Mouse (Mus musculus) CD4-positive naive resting alpha-beta T cell, adult 57 days (primary cell): ENCODE measurements around the gene Stam. TPM values are rescaled to one million over a fixed set of nuclear protein-coding genes. Genes with fewer than 3 reads are reported as not detected.

Source experiments
- total RNA-seq: library from RNA; stranded (reverse); gene quantifications from one replicate; pipeline ENCODE4 v1.2.4, GENCODE M21; 2023

The Stam gene
- 48.2 TPM for total RNA-seq

GRCm38 (mm10) chr2:14073362-14074220 lies at the start of gene Stam:
Gene Stam (plus strand): TSS chr2:14074098.

GRCm38 (mm10) chr2:14055566-14056331 lies 18.1 kb upstream of the Stam start, which contains the start of gene Hacd1:
Gene Hacd1 (minus strand): TSS chr2:14056135.

DNA sequence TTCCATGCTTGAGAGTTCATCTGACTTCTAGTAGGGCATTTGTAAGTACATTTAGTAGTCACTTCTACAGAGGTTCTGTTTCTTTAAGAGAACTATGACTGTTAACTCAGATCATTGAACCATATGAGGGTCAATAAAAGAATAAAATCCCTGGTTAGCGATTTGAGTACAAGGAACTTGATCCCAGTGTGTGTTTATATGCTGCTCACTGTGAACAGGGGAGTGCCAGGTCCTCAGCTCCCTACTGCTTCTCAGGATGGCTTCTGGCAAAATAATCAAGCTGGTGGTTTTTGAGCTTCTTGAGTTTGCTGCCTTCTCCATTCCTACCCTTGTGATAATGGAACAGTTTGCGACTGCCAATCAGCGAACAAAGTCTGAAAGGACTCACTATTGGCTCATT lies 100.4 kb downstream of the Stam start, which contains the start of gene Tmem236:
TSS of gene Tmem236 (plus strand) at position 190 of the 400 bp plus-strand sequence.

Other genes starting within 250 kb of the Stam start
- gene Hacd1, start 18.0 kb upstream of the Stam start, total RNA-seq: not detected
- gene Tmem236, start 100.4 kb downstream of the Stam start, total RNA-seq: not detected
- gene Mrc1, start 155.3 kb downstream of the Stam start, total RNA-seq: 3.3 TPM